In the genomic region with DNA sequence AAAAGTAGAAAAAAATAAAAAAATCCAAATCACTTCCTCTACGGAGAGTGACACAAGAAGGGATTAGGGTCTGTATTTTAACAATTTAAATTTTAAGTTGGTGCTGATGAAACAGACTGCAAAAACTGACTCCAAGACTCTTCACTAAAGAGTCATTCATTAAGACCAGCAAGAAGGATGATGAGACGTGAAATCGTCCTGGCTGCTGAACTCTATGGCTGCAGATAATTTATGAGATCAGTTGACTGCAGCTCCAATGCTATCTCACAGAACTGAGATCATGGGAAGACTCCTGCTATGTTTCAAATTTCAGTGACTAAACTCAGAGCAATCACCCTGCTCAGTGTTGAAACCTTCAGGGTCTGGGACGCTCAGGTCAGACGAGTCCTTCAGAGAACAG, we compare ENCODE assay signal across 14 mouse cellular contexts.
"Had no signal": no experiment of that assay in that cellular context is flagged by ENCODE, and none has a peak within 500 bp of the region (broad histone marks: within the 10 kb centered on the region; RNA-seq: fewer than 3 reads in every experiment).

No protein-coding gene starts in this region.

- DNase-seq: lung, adult 18-20 months; lung, embryonic 14.5 days; lung, postnatal 10 days; lung, postnatal 4 days; right cerebral cortex, postnatal 14 days; thymus, adult 2 months; thymus, postnatal 25 days; thymus, postnatal 4 days had no signal

- H3K4me3 ChIP-seq: midbrain, embryonic 10.5 days; midbrain, embryonic 13.5 days; neural tube, embryonic 12.5 days; stomach, embryonic 15.5 days had no signal

- H3K27me3 ChIP-seq: neural tube, embryonic 12.5 days; stomach, embryonic 15.5 days had no signal

- H3K9me3 ChIP-seq: midbrain, embryonic 10.5 days; midbrain, embryonic 13.5 days; neural tube, embryonic 12.5 days; stomach, embryonic 15.5 days had no signal

- H3K27ac ChIP-seq: midbrain, embryonic 10.5 days; midbrain, embryonic 13.5 days; neural tube, embryonic 12.5 days; stomach, embryonic 15.5 days; stomach, postnatal 0 days had no signal

- ATAC-seq: midbrain, embryonic 16.5 days had no signal

- H3K9ac ChIP-seq: lung, embryonic 14.5 days; midbrain, embryonic 13.5 days; neural tube, embryonic 12.5 days; stomach, embryonic 15.5 days had no signal

- H3K36me3 ChIP-seq: midbrain, embryonic 10.5 days; midbrain, embryonic 13.5 days; neural tube, embryonic 12.5 days; stomach, embryonic 15.5 days had no signal

- H3K4me1 ChIP-seq: stomach, embryonic 15.5 days had no signal

- H3K4me2 ChIP-seq: lung, embryonic 14.5 days; midbrain, embryonic 13.5 days; neural tube, embryonic 12.5 days; stomach, embryonic 15.5 days had no signal
